Mouse (Mus musculus) heart, embryonic 13.5 days (tissue): ENCODE results near the gene Snrnp25. TPM values are rescaled to one million over a fixed set of nuclear protein-coding genes. Genes with fewer than 3 reads are reported as not detected.
A peak's percentile ranks its signal among the peaks of the same experiment; 100 is the strongest.
"Not testable (repeated sequence)": the region's sequence is repeated elsewhere in the genome, so short reads cannot be mapped to it uniquely, and the experiment has no call there.

Experiments
- ATAC-seq: fragments of 200-750 bp; cut with Nextera tagmentation; 2 replicates; pipeline ENCODE4 v1.8.0; 2017; ENCODE audit warnings: moderate TSS enrichment; ENCODE audit not compliant: insufficient number of reproducible peaks, low FRiP score, low TSS enrichment; ENCODE audit errors: extremely low read depth
- H3K27ac ChIP-seq: fragments of 300-500 bp; sonication (generic); replicated peaks from 2 replicates; pipeline ENCODE4 v1.5.1; 2015; ENCODE audit warnings: moderate library complexity, mild to moderate bottlenecking, inconsistent platforms
- H3K27me3 ChIP-seq: fragments of 300-500 bp; sonication (generic); replicated peaks from 2 replicates; pipeline ENCODE4 v1.6.1; 2015; ENCODE audit warnings: mild to moderate bottlenecking, inconsistent platforms
- H3K36me3 ChIP-seq: fragments of 300-500 bp; sonication (generic); 2 replicates; pipeline ENCODE4 v1.6.1; 2015; ENCODE audit warnings: mild to moderate bottlenecking, inconsistent platforms
- H3K4me1 ChIP-seq: fragments of 300-500 bp; sonication (generic); 2 replicates; pipeline ENCODE4 v1.6.1; 2015; ENCODE audit warnings: inconsistent platforms
- H3K4me2 ChIP-seq: fragments of 300-500 bp; sonication (generic); 2 replicates; pipeline ENCODE4 v1.6.1; 2015; ENCODE audit warnings: inconsistent platforms, mild to moderate bottlenecking, moderate library complexity
- H3K4me3 ChIP-seq: fragments of 300-500 bp; sonication (generic); 2 replicates; pipeline ENCODE4 v1.5.1; 2015; ENCODE audit warnings: moderate library complexity, mild to moderate bottlenecking, inconsistent platforms
- H3K9ac ChIP-seq: fragments of 300-500 bp; sonication (generic); 2 replicates; pipeline ENCODE4 v1.6.1; 2015; ENCODE audit warnings: inconsistent platforms, mild to moderate bottlenecking, moderate library complexity
- H3K9me3 ChIP-seq: fragments of 300-500 bp; sonication (generic); 2 replicates; pipeline ENCODE4 v1.6.1; 2016; ENCODE audit warnings: inconsistent platforms
- WGBS: fragments of 180-500 bp; shearing (Covaris S2); methylation state at CpG from one replicate; pipeline ENCODE4 v1.1.7; 2015; ENCODE audit warnings: mixed read lengths; 5-methylcytosine and 5-hydroxymethylcytosine counted together
- polyA plus RNA-seq: library from polyadenylated mRNA; unstranded; fragments of >200 nt; fragmentation: Nextera tagmentation; extraction: Ambion mirVana; gene quantifications from 2 replicates; pipeline ENCODE4 v1.2.1, GENCODE M21; 2015

Gene Snrnp25
- polyA plus RNA-seq, 1 experiment from 2014 or later: 46.7 TPM

DNA sequence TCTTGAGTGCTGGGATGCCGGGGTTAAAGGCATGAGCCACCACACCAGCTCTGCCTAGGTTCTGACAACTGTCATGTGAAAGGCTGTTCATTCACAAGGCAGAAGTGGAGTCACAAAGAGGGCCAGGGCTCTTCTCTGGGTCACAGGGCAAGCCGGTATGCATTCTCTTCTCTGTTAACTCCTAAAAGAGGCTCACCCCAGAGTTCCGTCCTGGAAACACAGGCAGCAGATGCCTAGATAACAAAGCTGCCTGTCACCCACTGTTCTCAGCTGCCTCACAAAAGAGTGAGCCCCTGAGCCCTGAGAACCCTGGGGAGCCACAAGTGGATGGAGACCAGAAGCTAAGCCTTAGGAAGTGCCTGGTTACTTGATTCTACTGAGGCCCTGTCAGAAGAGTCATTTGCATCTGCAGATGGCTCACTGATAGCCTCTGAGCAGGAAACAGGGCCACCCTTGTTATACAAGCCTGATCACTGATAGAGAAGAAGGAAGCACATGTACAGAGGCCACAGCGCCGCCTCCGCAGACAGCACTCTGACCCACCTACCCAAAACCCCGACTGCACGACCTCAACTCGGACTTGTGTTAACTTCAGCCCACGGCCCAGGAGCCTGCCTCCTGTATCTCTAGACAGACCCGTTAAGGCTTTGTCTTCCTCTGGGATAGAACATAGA, 9.2 kb upstream of the Snrnp25 start:
- Histone ChIP-seq H3K4me1 (peaks cover 14% of the 10 kb centered on the region), H3K27me3 (peaks cover 39% of the 10 kb centered on the region), H3K9me3 (no peaks in the 10 kb centered on the region), H3K27ac (no peak overlapping the region), H3K4me2 (no peak overlapping the region), H3K9ac (no peak overlapping the region), H3K36me3 (no peaks in the 10 kb centered on the region), H3K4me3 (no peak overlapping the region)
- no peak for ATAC-seq
- WGBS: 20% methylated on average over 11 of the region's 11 CpGs

DNA sequence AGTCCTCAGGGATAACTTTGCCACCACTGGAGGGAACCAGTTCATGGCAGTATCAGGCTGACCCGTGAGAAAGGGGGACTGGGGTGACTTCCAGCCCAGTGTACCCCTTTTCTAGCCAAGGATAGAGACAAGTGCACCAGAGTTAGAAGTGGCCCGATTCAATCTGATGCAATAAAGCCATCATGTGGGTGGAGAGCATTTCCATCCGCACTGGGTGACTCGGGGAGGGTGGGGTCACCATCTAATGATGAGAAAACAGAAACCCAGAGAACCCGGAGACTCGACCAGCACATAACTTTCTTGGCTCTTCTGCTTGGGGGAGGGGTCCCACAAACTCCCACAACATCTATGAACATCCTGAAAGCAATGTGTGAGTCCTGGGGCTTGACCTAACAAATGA, 8.5 kb upstream of the Snrnp25 start:
- ATAC-seq: no peak
- Histone ChIP-seq H3K9me3 (no peaks in the 10 kb centered on the region), H3K27ac (no peak overlapping the region), H3K4me2 (no peak overlapping the region), H3K36me3 (no peaks in the 10 kb centered on the region), H3K4me3 (no peak overlapping the region), H3K27me3 (peaks cover 37% of the 10 kb centered on the region), H3K4me1 (peaks cover 11% of the 10 kb centered on the region), H3K9ac (no peak overlapping the region)
- WGBS: 73% methylated on average over 6 of the region's 6 CpGs

DNA sequence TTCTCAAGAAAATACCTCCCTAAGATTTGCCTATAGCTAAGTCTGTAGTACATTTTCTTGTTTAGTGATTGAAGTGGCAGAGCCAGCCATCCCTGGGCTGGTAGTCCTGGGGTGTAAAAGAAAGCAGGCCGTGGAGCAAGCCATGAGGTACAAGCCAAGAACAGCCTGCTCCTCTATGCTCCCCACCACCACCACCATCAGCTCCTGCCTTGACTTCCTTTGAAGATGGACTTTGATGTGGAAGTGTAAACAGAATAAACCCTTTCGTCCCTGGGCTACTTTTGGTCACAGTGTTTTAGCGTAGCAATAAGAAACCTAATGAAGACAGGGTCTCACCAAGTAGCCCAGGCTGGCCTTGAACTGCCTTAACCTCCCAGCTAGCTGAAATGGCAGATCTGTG, 7.4 kb upstream of the Snrnp25 start:
- Histone ChIP-seq H3K9me3 (no peaks in the 10 kb centered on the region), H3K4me3 (no peak overlapping the region), H3K4me2 (no peak overlapping the region), H3K27me3 (peaks cover 39% of the 10 kb centered on the region), H3K36me3 (no peaks in the 10 kb centered on the region), H3K27ac (no peak overlapping the region), H3K9ac (no peak overlapping the region), H3K4me1 (peaks cover 9% of the 10 kb centered on the region)
- WGBS: 53% methylated on average over 3 of the region's 3 CpGs
- ATAC-seq: no peak

DNA sequence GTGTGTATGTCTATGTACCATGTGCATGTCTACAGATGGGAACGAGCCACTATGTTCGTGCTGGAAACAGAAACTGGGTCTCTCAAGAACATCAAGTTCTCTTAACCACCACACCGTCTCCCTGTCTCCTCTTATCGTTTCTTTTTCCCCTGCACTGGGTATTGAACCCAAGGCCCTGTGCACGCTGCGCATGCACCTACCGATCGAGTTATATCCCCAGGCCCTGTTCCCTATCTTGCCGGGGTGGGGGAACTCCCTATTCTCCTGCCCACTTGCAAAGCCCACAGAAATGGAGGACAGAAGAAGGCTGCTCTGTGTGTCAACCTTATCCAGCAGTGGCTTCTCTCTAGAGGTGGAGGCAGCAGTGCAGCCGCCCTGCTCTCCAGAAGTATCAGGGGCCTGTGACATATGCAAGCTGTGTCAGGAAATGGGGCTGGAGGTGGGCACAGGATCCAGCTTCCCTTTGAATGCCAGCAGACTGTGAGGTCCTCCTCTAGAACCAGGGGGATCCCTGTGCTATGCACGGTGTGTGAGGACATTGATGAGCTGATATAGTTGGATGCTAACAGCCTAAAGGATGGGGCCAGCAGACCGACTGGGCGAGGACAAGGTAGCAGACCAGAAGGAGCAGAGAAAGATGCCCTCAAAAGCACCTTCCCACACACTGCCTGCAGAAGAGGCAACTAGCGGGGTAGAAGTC, 6.8 kb upstream of the Snrnp25 start:
- Histone ChIP-seq H3K4me1 (peaks cover 9% of the 10 kb centered on the region), H3K4me2 (no peak overlapping the region), H3K9ac (no peak overlapping the region), H3K27ac (no peak overlapping the region), H3K4me3 (no peak overlapping the region), H3K9me3 (no peaks in the 10 kb centered on the region), H3K36me3 (no peaks in the 10 kb centered on the region), H3K27me3 (peaks cover 45% of the 10 kb centered on the region)
- ATAC-seq: no peak
- WGBS: 63% methylated on average over 14 of the region's 14 CpGs

DNA sequence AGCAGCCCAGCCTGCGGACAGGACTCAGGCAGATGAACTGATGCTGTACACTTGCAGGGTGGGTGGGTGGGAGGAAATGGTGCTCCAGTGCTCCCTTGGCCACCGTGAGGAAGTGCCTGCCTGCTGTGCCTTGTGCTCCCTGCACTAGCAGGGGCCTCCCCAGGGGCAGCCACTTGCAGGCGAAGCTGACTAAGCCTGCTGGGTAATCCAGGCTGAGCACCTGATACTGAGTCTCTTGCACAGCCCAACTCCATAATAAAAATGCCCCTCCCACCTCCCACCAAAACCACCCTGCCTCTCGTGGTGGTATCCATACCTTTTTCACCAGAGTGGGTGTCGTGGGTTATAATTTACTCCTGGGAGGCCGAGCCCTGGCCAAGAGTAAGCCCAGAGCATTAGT, 6.0 kb upstream of the Snrnp25 start:
- Histone ChIP-seq H3K4me3 (no peak overlapping the region), H3K4me1 (peaks cover 9% of the 10 kb centered on the region), H3K27me3 (peaks cover 44% of the 10 kb centered on the region), H3K9me3 (no peaks in the 10 kb centered on the region), H3K4me2 (no peak overlapping the region), H3K27ac (no peak overlapping the region), H3K9ac (no peak overlapping the region), H3K36me3 (no peaks in the 10 kb centered on the region)
- no peak; the same call in 1 of the 2 replicates for ATAC-seq
- WGBS: 44% methylated on average over 6 of the region's 6 CpGs

DNA sequence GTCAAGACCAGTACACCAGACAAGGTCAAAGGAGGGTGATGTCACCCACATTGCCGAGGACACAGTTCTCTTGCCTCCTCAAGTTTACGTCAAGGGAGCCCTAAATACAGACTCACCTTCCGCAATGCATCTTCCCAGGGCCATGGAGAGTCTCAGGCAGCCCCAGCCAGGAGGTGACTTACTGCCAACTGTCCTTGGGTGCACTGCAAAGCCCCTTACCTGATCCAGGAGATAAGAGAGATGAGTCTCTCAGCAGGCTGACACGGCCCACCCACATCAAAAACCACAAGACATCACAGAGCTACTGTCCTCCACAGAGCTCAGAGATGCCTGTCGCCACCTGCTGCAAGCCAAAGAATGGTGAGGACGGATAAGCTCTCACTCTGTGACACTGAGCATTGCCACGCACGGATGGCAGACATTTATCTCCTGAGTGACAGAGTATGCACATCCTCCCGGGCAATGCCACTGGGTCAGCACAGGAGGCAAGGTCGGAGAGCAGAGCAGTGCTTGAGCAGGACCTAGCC, 5.1 kb upstream of the Snrnp25 start, which contains the start of gene Il9r:
Il9r (minus strand) TSS at position 205 of the 527 bp plus-strand sequence.
- Histone ChIP-seq H3K4me2 (no peak within 1 kb of the TSS), H3K4me1 (peaks cover 15% of the 10 kb centered on the region), H3K9me3 (no peaks in the 10 kb centered on the region), H3K4me3 (no peak within 1 kb of the TSS), H3K27me3 (peaks cover 35% of the 10 kb centered on the region), H3K36me3 (no peaks in the 10 kb centered on the region), H3K27ac (no peak within 1 kb of the TSS), H3K9ac (no peak within 1 kb of the TSS)
- ATAC-seq: no peak
- WGBS: 29% methylated on average over 10 of the region's 10 CpGs

DNA sequence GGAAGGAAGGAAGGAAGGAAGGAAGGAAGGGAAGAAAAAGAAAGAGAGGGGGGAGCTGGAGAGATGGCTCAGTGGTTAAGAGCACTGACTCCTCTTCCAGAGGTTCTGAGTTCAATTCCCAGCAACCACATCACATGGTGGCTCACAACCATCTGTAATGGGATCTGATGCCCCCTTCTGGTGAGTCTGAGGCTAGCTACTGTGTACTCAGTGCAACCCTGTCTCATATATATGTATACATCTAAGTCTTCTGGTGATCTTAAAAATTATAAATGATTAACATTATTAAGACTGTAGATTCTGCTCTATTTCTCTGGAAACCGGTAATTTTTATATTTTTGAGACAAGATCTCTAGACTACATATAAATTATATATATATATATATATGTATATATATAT, 4.2 kb upstream of the Snrnp25 start:
- not testable (repeated sequence) for H3K9me3 ChIP-seq, H3K36me3 ChIP-seq, H3K4me2 ChIP-seq, ATAC-seq, H3K27ac ChIP-seq, H3K4me3 ChIP-seq, H3K9ac ChIP-seq
- Histone ChIP-seq H3K4me1 (peaks cover 20% of the 10 kb centered on the region), H3K27me3 (peaks cover 30% of the 10 kb centered on the region; the same call in 1 of the 2 replicates)
- 41% methylated on average over 1 of the region's 1 CpGs for whole genome bisulfite sequencing

DNA sequence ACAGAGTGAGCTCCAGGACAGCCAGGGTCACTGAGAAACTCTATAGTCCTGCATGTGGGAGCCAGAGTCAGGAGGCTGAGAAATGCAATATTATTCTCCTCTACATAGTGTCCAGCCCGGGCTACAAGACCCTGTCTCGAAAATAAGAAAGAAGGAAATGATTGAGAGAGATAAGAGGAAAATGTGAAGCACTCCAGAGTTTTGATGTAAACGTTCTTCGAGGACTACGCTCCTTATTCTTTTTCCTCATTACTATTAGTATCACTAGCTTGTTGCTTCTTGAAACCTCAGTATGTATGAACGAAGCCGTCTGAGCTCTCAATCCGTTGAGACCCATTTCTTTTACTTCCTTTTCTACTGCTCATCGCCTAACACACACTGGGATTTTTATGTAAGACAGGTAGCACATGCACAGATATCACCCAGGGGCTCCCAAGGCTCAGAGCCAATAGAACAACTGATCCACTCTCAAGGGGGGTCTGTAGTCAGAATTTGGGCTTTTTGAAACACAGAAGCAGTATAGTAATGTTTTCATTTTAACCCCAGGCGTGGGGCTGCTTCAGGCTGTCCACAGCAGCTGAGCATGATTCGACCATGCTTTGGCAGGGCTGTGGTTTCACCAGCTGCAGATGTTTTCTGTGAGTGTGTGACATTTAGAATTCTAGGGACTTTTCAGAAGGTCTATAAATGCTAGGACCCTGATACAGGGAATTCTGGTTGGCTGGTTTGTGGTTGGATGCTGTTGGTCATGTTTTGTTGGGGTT, 3.1 kb upstream of the Snrnp25 start:
- no peak overlapping the region for H3K27ac ChIP-seq
- H3K9me3 ChIP-seq: no peaks in the 10 kb centered on the region
- 66% methylated on average over 11 of the region's 11 CpGs for WGBS
- H3K4me3 ChIP-seq: no peak overlapping the region
- ATAC-seq: no peak
- peaks cover 27% of the 10 kb centered on the region for H3K4me1 ChIP-seq
- no peak overlapping the region for H3K4me2 ChIP-seq
- H3K27me3 ChIP-seq: peaks cover 21% of the 10 kb centered on the region; the same call in 1 of the 2 replicates
- H3K9ac ChIP-seq: no peak overlapping the region
- H3K36me3 ChIP-seq: no peaks in the 10 kb centered on the region

DNA sequence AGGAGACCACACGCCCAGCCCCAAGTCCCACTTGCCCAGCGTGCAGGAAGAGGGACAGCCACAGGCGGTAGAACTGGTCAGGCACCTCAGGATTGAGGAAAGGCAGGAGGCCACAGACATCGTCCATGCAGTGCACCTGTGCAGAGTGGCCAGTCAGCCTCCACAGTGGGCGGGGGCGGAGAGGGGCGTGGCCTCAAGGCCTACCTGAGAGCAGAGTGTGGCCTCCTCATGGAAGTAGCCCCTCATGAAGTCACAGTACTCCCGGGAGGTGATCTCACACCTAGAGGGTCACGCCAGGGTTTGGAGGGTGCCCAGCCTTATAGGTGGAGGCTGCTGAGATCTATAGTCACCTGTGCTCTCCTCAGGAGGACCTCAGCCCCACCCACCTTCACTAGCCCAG, 5.4 kb downstream of the Snrnp25 start:
- Histone ChIP-seq H3K4me2 (no peak overlapping the region), H3K4me1 (peaks cover 10% of the 10 kb centered on the region), H3K9ac (no peak overlapping the region), H3K4me3 (no peak overlapping the region), H3K27ac (no peak overlapping the region), H3K36me3 (peaks cover 85% of the 10 kb centered on the region), H3K27me3 (no peaks in the 10 kb centered on the region), H3K9me3 (no peaks in the 10 kb centered on the region)
- no peak for ATAC-seq
- WGBS: 85% methylated on average over 9 of the region's 9 CpGs

DNA sequence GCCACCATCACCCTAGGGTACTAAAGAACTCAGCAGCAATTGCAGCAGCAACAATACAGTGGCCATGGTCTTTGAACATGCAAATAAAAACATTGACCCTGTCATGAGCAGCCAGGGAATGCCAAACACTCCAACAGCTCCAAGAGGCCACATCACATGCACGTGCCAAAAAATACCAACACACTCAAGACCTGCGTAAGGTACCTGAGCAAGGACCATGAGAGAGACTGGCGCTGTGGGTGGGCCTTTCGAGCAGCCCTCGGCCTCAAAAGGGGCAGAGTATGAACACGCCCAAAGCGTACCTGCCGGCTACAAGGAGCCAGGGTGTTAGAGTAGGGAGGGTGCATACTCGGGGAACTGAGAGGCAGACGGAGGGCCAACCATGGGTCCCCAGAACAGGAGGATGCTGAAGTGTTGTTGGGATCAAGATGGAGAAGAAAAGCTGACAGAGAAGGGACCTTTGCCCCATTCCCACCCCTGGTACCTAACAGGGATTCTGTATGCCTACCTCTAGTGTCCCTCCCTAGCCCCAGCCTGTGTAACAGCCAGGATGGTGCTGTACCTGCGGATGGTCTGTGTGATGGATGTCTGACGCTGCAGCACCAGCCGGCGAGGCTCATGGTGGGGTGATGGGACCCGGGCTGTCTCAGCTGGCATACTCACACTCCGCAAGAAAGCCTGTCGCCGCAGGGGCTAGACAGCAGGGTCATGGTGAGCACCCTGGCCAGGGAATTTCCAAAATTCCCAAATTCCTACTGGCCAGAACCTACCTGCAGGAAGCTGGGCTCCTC, 10.4 kb downstream of the Snrnp25 start:
- Histone ChIP-seq H3K27me3 (no peaks in the 10 kb centered on the region), H3K4me3 (no peak overlapping the region), H3K4me1 (peaks cover 36% of the 10 kb centered on the region), H3K4me2 (no peak overlapping the region), H3K9ac (no peak overlapping the region), H3K27ac (no peak overlapping the region), H3K9me3 (no peaks in the 10 kb centered on the region), H3K36me3 (peaks cover 61% of the 10 kb centered on the region)
- ATAC-seq: no peak
- 89% methylated on average over 18 of the region's 18 CpGs for WGBS

DNA sequence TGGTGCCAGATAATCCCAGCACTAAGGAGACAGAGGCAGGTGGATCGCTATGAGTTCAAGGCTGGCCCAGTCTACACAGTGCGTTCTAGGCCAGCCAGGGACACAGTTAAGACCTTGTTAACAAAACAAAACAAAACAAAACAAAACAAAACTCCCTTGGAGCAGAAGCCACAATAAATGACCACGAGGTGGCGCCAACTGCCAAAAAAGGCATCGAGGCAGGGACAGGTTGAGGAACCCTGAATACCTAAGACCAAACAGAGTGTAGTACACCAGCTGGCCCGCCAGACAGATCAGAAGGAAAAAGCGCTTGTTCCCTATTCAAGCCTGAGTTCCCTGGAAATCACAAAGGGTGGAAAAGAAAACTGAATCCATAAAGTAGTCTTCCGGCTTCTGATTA, 11.6 kb downstream of the Snrnp25 start:
- Histone ChIP-seq H3K4me1 (peaks cover 43% of the 10 kb centered on the region), H3K27ac (no peak overlapping the region), H3K4me2 (peak overlapping the region; percentile 82; the same call in 1 of the 2 replicates), H3K9ac (peak overlapping the region; percentile 61; the same call in 1 of the 2 replicates), H3K27me3 (no peaks in the 10 kb centered on the region), H3K9me3 (no peaks in the 10 kb centered on the region), H3K36me3 (peaks cover 48% of the 10 kb centered on the region), H3K4me3 (no peak overlapping the region)
- no peak for ATAC-seq
- WGBS: 26% methylated on average over 8 of the region's 8 CpGs
